Mouse (Mus musculus) kidney, adult 9 months (tissue): ENCODE measurements around the gene Eno1.
"Not testable (repeated sequence)": the region's sequence is repeated elsewhere in the genome, so short reads cannot be mapped to it uniquely, and the experiment has no call there.

Experiments
- DNase-seq: peaks from one replicate; pipeline ENCODE4 v3.0.0; 2022

The Eno1 gene

GRCm38 (mm10) chr4:150282631-150283334 is 46.3 kb downstream of the Eno1 start:
- no peak for DNase-seq

- DNase-seq, result no peak
These were observed 46.8 kb downstream of the Eno1 start for GRCm38 (mm10) chr4:150283335-150283638.

- DNase-seq, result peak; percentile 93
These were observed 47.5 kb downstream of the Eno1 start for GRCm38 (mm10) chr4:150283993-150284392.

- no peak for DNase-seq
These were observed 50.5 kb downstream of the Eno1 start for GRCm38 (mm10) chr4:150286980-150287379.

- DNase-seq, result not testable (repeated sequence)
These were observed 50.9 kb downstream of the Eno1 start for GRCm38 (mm10) chr4:150287463-150287862.

- no peak for DNase-seq
These were observed 55.4 kb downstream of the Eno1 start for GRCm38 (mm10) chr4:150291900-150292299.

GRCm38 (mm10) chr4:150294870-150295269 is 58.3 kb downstream of the Eno1 start:
- no peak for DNase-seq

GRCm38 (mm10) chr4:150295966-150296365 is 59.4 kb downstream of the Eno1 start:
- DNase-seq, result no peak
